Mouse (Mus musculus) CH12.LX (cell line): ENCODE measurements at regions not wholly inside any gene's neighbourhood (a gene's known extent, or its start where the extent isn't known, plus 50 kb on each side); places are given as distances from the start of the nearest gene placed in this dataset.

Source experiments
- DNase-seq: peaks from one replicate; pipeline ENCODE4 v3.0.0-alpha.2; 2013; ENCODE audit errors: extremely low read depth
- H3K27ac ChIP-seq: 2 replicates; pipeline ENCODE4 v1.5.1; 2012; ENCODE audit warnings: low read depth, mild to moderate bottlenecking, control low read depth, moderate library complexity; ENCODE audit not compliant: insufficient read depth
- H3K27me3 ChIP-seq: replicated peaks from 2 replicates; pipeline ENCODE3; 2012; ENCODE audit warnings: inconsistent platforms
- H3K36me3 ChIP-seq, 2 experiments: replicated peaks in 1 of 2; 2 replicates each; pipeline versions ENCODE3 to v1.6.1; 2012; ENCODE audit warnings: inconsistent platforms in 1 of 2, low read length in 1 of 2, mild to moderate bottlenecking in 1 of 2, mixed read lengths in 1 of 2, moderate library complexity in 1 of 2; ENCODE audit not compliant: control insufficient read depth in 1 of 2, insufficient read depth in 1 of 2
- H3K4me1 ChIP-seq, 2 experiments: 2 replicates each; pipeline ENCODE4 v1.6.1; 2012; ENCODE audit warnings: inconsistent platforms in 1 of 2, moderate library complexity in 1 of 2; ENCODE audit not compliant: insufficient read depth in 2 of 2, control insufficient read depth in 1 of 2
- H3K4me2 ChIP-seq: 2 replicates; pipeline ENCODE4 v1.6.1; 2012; ENCODE audit warnings: low read depth, mild to moderate bottlenecking, control low read depth; ENCODE audit not compliant: poor library complexity, insufficient read depth, severe bottlenecking
- H3K4me3 ChIP-seq, 3 experiments: fragments of 150-350 bp in 1 of 3; sonication (generic) in 1 of 3; replicated peaks in 1 of 3; 2 replicates each; pipeline versions ENCODE3 to v1.5.1; 2011 to 2012; ENCODE audit warnings: low read depth in 2 of 3, low read length in 2 of 3, mild to moderate bottlenecking in 2 of 3, moderate library complexity in 2 of 3, control low read depth in 1 of 3, improper control_type of control experiment in 1 of 3, inconsistent platforms in 1 of 3, mixed read lengths in 1 of 3; ENCODE audit not compliant: poor library complexity in 1 of 3
- H3K79me2 ChIP-seq: replicated peaks from 2 replicates; pipeline ENCODE4 v1.6.1; 2012; ENCODE audit warnings: mild to moderate bottlenecking, moderate library complexity; ENCODE audit not compliant: control insufficient read depth, poor library complexity, insufficient read depth, severe bottlenecking; ENCODE audit errors: extremely low read depth
- H3K9ac ChIP-seq: 2 replicates; pipeline ENCODE4 v1.6.1; 2012; ENCODE audit warnings: low read depth, mild to moderate bottlenecking, control low read depth, moderate library complexity; ENCODE audit not compliant: insufficient read depth
- H3K9me3 ChIP-seq: replicated peaks from 2 replicates; pipeline ENCODE3; 2012; ENCODE audit warnings: low read length, inconsistent platforms, mixed read lengths
- CHD1 ChIP-seq: IDR thresholded peaks from 2 replicates; pipeline ENCODE4 v1.6.1; 2012; ENCODE audit warnings: low read depth, low read length, improper control_type of control experiment, inconsistent platforms
- CHD2 ChIP-seq: IDR thresholded peaks from 2 replicates; pipeline ENCODE4 v1.6.1; 2011; ENCODE audit warnings: low read length, improper control_type of control experiment
- E2F4 ChIP-seq: IDR thresholded peaks from 2 replicates; pipeline ENCODE4 v1.6.1; 2011; ENCODE audit warnings: low read depth, low read length, improper control_type of control experiment; ENCODE audit not compliant: insufficient replicate concordance
- ELF1 ChIP-seq: IDR thresholded peaks from 2 replicates; pipeline ENCODE4 v1.6.1; 2014; ENCODE audit warnings: low read depth, mild to moderate bottlenecking, inconsistent platforms, low read length, improper control_type of control experiment
- EP300 ChIP-seq: IDR thresholded peaks from 2 replicates; pipeline ENCODE4 v1.6.1; 2011; ENCODE audit warnings: low read length, improper control_type of control experiment
- ETS1 ChIP-seq: conservative IDR thresholded peaks from 2 replicates; pipeline ENCODE4 v1.6.1; 2012; ENCODE audit warnings: low read depth, mild to moderate bottlenecking, inconsistent platforms, low read length, improper control_type of control experiment, moderate library complexity
- HCFC1 ChIP-seq: IDR thresholded peaks from 2 replicates; pipeline ENCODE4 v1.6.1; 2012; ENCODE audit warnings: low read depth, mild to moderate bottlenecking, inconsistent platforms, low read length, improper control_type of control experiment
- JUN ChIP-seq: IDR thresholded peaks from 2 replicates; pipeline ENCODE4 v1.6.1; 2011; ENCODE audit warnings: low read depth, mild to moderate bottlenecking, low read length, improper control_type of control experiment, moderate library complexity; ENCODE audit not compliant: insufficient read depth
- KAT2A ChIP-seq: IDR thresholded peaks from 2 replicates; pipeline ENCODE4 v1.6.1; 2012; ENCODE audit warnings: low read length, improper control_type of control experiment, inconsistent platforms; ENCODE audit not compliant: insufficient replicate concordance
- MAFK ChIP-seq: IDR thresholded peaks from 2 replicates; pipeline ENCODE4 v1.6.1; 2011; ENCODE audit warnings: low read length, improper control_type of control experiment; ENCODE audit not compliant: insufficient replicate concordance
- MAX ChIP-seq: IDR thresholded peaks from 2 replicates; pipeline ENCODE4 v1.6.1; 2011; ENCODE audit warnings: low read length, improper control_type of control experiment
- MAZ ChIP-seq: IDR thresholded peaks from 2 replicates; pipeline ENCODE4 v1.6.1; 2012; ENCODE audit warnings: low read depth, mild to moderate bottlenecking, inconsistent platforms, low read length, improper control_type of control experiment, moderate library complexity
- MXI1 ChIP-seq: IDR thresholded peaks from 2 replicates; pipeline ENCODE4 v1.6.1; 2011; ENCODE audit warnings: mild to moderate bottlenecking, low read depth, low read length, improper control_type of control experiment
- NELFE ChIP-seq: IDR thresholded peaks from 2 replicates; pipeline ENCODE4 v1.6.1; 2011; ENCODE audit warnings: low read depth, low read length, improper control_type of control experiment
- PAX5 ChIP-seq: IDR thresholded peaks from 2 replicates; pipeline ENCODE4 v1.6.1; 2012; ENCODE audit warnings: low read length, inconsistent platforms, mixed read lengths
- POLR2A ChIP-seq: IDR thresholded peaks from 2 replicates; pipeline ENCODE4 v1.6.1; 2011; ENCODE audit warnings: low read depth, mild to moderate bottlenecking, improper control_type of control experiment, low read length
- RAD21 ChIP-seq: IDR thresholded peaks from 2 replicates; pipeline ENCODE4 v1.6.1; 2011; ENCODE audit warnings: low read depth, mild to moderate bottlenecking, low read length, improper control_type of control experiment, moderate library complexity
- RCOR1 ChIP-seq: conservative IDR thresholded peaks from 2 replicates; pipeline ENCODE4 v1.6.1; 2012; ENCODE audit warnings: low read depth, mild to moderate bottlenecking, inconsistent platforms, low read length, improper control_type of control experiment
- SMC3 ChIP-seq: IDR thresholded peaks from 2 replicates; pipeline ENCODE4 v1.6.1; 2011; ENCODE audit warnings: low read depth, low read length, improper control_type of control experiment
- UBTF ChIP-seq: IDR thresholded peaks from 2 replicates; pipeline ENCODE4 v1.6.1; 2012; ENCODE audit warnings: low read depth, mild to moderate bottlenecking, inconsistent platforms, low read length, improper control_type of control experiment, moderate library complexity
- USF1 ChIP-seq: IDR thresholded peaks from 2 replicates; pipeline ENCODE4 v1.6.1; 2014; ENCODE audit warnings: low read depth, mild to moderate bottlenecking, inconsistent platforms, low read length, improper control_type of control experiment
- USF2 ChIP-seq: conservative IDR thresholded peaks from 2 replicates; pipeline ENCODE4 v1.6.1; 2011; ENCODE audit warnings: low read depth, low read length, improper control_type of control experiment
- ZC3H11A ChIP-seq: IDR thresholded peaks from 2 replicates; pipeline ENCODE4 v1.6.1; 2012; ENCODE audit warnings: low read depth, mild to moderate bottlenecking, inconsistent platforms, low read length, improper control_type of control experiment
- dilution Hi-C: fragments of 300-500 bp; cut with MboI; formaldehyde crosslinking; loops from 2 replicates; pipeline ENCODE4 v1.14.3; 2020; ENCODE audit warnings: low sequenced_read_pairs; ENCODE audit not compliant: extremely low pct_unique_long_range_greater_than_20kb, extremely low pct_ligation_motif_present
- in situ Hi-C: fragments of 300-500 bp; cut with MboI; formaldehyde crosslinking; loops from 3 replicates; pipeline ENCODE4 v1.14.3; 2019; ENCODE audit warnings: low sequenced_read_pairs, low pct_ligation_motif_present, low pct_unique_long_range_greater_than_20kb, mixed read lengths

DNA sequence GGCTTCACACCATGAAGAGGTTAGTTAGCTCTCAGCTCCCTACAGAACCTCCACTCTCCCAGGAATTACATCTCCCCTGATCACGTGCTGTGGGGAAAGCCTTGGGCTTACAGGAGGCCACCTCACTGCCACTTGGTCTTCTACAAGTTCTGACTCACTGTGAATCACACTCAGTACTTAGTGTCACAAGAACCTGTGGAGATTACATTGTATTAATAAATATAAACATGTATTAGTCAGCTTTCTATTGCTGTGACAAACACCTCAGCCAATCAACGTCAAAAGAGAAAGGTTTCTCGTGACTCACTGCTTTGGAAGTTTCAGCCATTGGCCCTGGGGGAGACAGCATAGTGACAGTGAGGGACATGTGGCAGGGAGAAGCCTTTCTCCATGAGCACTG is 178.6 kb upstream of the Myocd start:
- no peaks in the 10 kb centered on the region for H3K36me3 ChIP-seq
- H3K79me2 ChIP-seq, result no peaks in the 10 kb centered on the region
- H3K9me3 ChIP-seq, result no peaks in the 10 kb centered on the region
- TF ChIP-seq JUN (no peak), EP300 (no peak), PAX5 (no peak), USF2 (no peak), KAT2A (no peak), MAX (no peak), RCOR1 (no peak), MAZ (no peak), NELFE (no peak), CHD2 (no peak), HCFC1 (no peak), RAD21 (no peak), MAFK (no peak), ETS1 (no peak), ELF1 (no peak), USF1 (no peak)
- DNase-seq, result no peak
- no peaks in the 10 kb centered on the region for H3K27me3 ChIP-seq
- no peaks in the 10 kb centered on the region; a peak in 1 of 4 replicates for H3K4me1 ChIP-seq
- H3K4me3 ChIP-seq, result no peak overlapping the region
- no peak overlapping the region for H3K27ac ChIP-seq
- no peak overlapping the region for H3K9ac ChIP-seq
- in situ Hi-C loops, result no loop called here
- dilution Hi-C loops, result no loop called here
- H3K4me2 ChIP-seq, result no peak overlapping the region

DNA sequence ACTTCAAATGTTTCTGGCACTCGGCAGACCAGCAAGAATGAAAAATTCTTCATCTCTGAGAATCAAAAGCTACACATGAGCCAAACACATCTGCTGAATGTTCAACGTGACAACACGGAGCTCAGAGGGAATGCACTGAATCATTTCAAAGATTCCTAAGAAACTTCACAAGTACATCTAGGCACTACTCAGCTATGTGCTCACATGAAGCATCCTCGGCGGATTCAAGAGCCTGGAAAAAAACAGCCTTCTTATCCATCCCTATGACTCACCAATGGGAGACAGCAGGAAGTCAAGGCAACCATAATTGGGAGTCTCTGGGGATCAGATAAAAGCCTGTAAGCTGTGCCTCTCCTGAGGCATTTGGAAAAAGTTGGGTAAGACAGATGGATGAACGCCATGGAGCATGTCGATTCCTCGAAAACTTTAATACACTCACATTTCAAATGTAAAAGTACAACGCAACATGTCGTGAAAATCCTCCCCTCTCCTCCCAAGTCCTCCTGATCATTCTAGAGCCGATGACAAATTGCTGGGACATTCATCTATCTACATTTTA is 173.8 kb upstream of the Myocd start:
- Histone ChIP-seq H3K9me3 (no peaks in the 10 kb centered on the region), H3K27ac (no peak overlapping the region), H3K9ac (no peak overlapping the region), H3K4me3 (no peak overlapping the region), H3K4me2 (no peak overlapping the region), H3K79me2 (no peaks in the 10 kb centered on the region), H3K36me3 (no peaks in the 10 kb centered on the region), H3K27me3 (no peaks in the 10 kb centered on the region), H3K4me1 (no peaks in the 10 kb centered on the region; a peak in 1 of 4 replicates)
- dilution Hi-C loops, result no loop called here
- in situ Hi-C loops, result no loop called here
- TF ChIP-seq MAX, result no peak
- TF ChIP-seq ETS1, result no peak
- no peak for TF ChIP-seq E2F4
- TF ChIP-seq POLR2A, result no peak
- TF ChIP-seq MAFK, result no peak
- TF ChIP-seq MAZ, result no peak
- no peak for TF ChIP-seq CHD1
- TF ChIP-seq RCOR1, result no peak
- no peak for TF ChIP-seq MXI1
- no peak for TF ChIP-seq ZC3H11A
- TF ChIP-seq UBTF, result no peak
- no peak for TF ChIP-seq USF1
- TF ChIP-seq NELFE, result no peak
- TF ChIP-seq EP300, result no peak
- TF ChIP-seq SMC3, result no peak
- no peak for DNase-seq
